Mouse (Mus musculus) layer of hippocampus, adult 9-10 months (tissue): ENCODE data around the gene Ppp2r5e.

Source experiments
- DNase-seq: peaks from one replicate; pipeline ENCODE4 v3.0.0; 2022; ENCODE audit warnings: low spot score

Ppp2r5e gene

GRCm38 (mm10) chr12:75596154-75597002 is at the start of gene Ppp2r5e:
Ppp2r5e (minus strand) TSS chr12:75596245.
- peak; percentile 91 for DNase-seq

- no peak for DNase-seq
These were observed 49.7 kb upstream of the Ppp2r5e start for GRCm38 (mm10) chr12:75645780-75646179.

- no peak for DNase-seq
These were observed 45.7 kb upstream of the Ppp2r5e start for GRCm38 (mm10) chr12:75641726-75642125.

- DNase-seq, result no peak
These were observed 42.3 kb upstream of the Ppp2r5e start for GRCm38 (mm10) chr12:75638345-75638744.

- DNase-seq, result no peak
These were observed 41.1 kb upstream of the Ppp2r5e start for GRCm38 (mm10) chr12:75637103-75637502.

GRCm38 (mm10) chr12:75635771-75636430 is 39.9 kb upstream of the Ppp2r5e start:
- no peak for DNase-seq

- no peak for DNase-seq
These were observed 33.6 kb upstream of the Ppp2r5e start for GRCm38 (mm10) chr12:75629618-75630017.

GRCm38 (mm10) chr12:75623292-75623691 is 27.2 kb upstream of the Ppp2r5e start:
- DNase-seq, result no peak

GRCm38 (mm10) chr12:75622835-75623234 is 26.8 kb upstream of the Ppp2r5e start:
- no peak for DNase-seq

- DNase-seq, result no peak
These were observed 20.8 kb upstream of the Ppp2r5e start for GRCm38 (mm10) chr12:75616841-75617240.

- no peak for DNase-seq
These were observed 20.2 kb upstream of the Ppp2r5e start for GRCm38 (mm10) chr12:75616158-75616791.

GRCm38 (mm10) chr12:75615556-75615955 is 19.5 kb upstream of the Ppp2r5e start:
- DNase-seq, result no peak

- DNase-seq, result no peak
These were observed 16.7 kb upstream of the Ppp2r5e start for GRCm38 (mm10) chr12:75612711-75613110.

GRCm38 (mm10) chr12:75599490-75599889 is 3.4 kb upstream of the Ppp2r5e start:
- no peak for DNase-seq

GRCm38 (mm10) chr12:75598988-75599387 is 2.9 kb upstream of the Ppp2r5e start:
- no peak for DNase-seq

GRCm38 (mm10) chr12:75597707-75598106 is 1.7 kb upstream of the Ppp2r5e start:
- DNase-seq, result no peak

- no peak for DNase-seq
These were observed 523 bp downstream of the Ppp2r5e start for GRCm38 (mm10) chr12:75595291-75596153.

- no peak for DNase-seq
These were observed 1.6 kb downstream of the Ppp2r5e start for GRCm38 (mm10) chr12:75594404-75594803.

- DNase-seq, result no peak
These were observed 2.2 kb downstream of the Ppp2r5e start for GRCm38 (mm10) chr12:75593817-75594216.

GRCm38 (mm10) chr12:75587501-75587900 is 8.5 kb downstream of the Ppp2r5e start:
- DNase-seq, result no peak

- no peak for DNase-seq
These were observed 12.3 kb downstream of the Ppp2r5e start for GRCm38 (mm10) chr12:75583776-75584175.

GRCm38 (mm10) chr12:75579076-75579475 is 17.0 kb downstream of the Ppp2r5e start:
- no peak for DNase-seq
